Mouse (Mus musculus) kidney, embryonic 16.5 days (tissue): ENCODE data around the gene Nol7. TPM values are rescaled to one million over a fixed set of nuclear protein-coding genes. Genes with fewer than 3 reads are reported as not detected.
A peak's percentile ranks its signal among the peaks of the same experiment; 100 is the strongest.

Source experiments
- ATAC-seq: fragments of 200-750 bp; cut with Nextera tagmentation; 2 replicates; pipeline ENCODE4 v1.8.0; 2017; ENCODE audit warnings: moderate TSS enrichment; ENCODE audit not compliant: low FRiP score, low TSS enrichment
- H3K27ac ChIP-seq: fragments of 300-500 bp; sonication (generic); 2 replicates; pipeline ENCODE4 v1.5.1; 2014; ENCODE audit warnings: low read length
- H3K27me3 ChIP-seq: fragments of 300-500 bp; sonication (generic); 2 replicates; pipeline ENCODE4 v1.6.1; 2014; ENCODE audit warnings: low read length, control low read depth, mixed read lengths; ENCODE audit not compliant: insufficient read depth
- H3K36me3 ChIP-seq: fragments of 300-500 bp; sonication (generic); 2 replicates; pipeline ENCODE4 v1.6.1; 2014; ENCODE audit warnings: low read length, control low read depth, mixed read lengths; ENCODE audit not compliant: insufficient read depth
- H3K4me1 ChIP-seq: fragments of 300-500 bp; sonication (generic); 2 replicates; pipeline ENCODE4 v1.6.1; 2014; ENCODE audit warnings: low read length, control low read depth, mixed read lengths; ENCODE audit not compliant: insufficient read depth
- H3K4me2 ChIP-seq: fragments of 300-500 bp; sonication (generic); replicated peaks from 2 replicates; pipeline ENCODE4 v1.6.1; 2014; ENCODE audit warnings: low read depth, low read length
- H3K4me3 ChIP-seq: fragments of 300-500 bp; sonication (generic); 2 replicates; pipeline ENCODE4 v1.5.1; 2014; ENCODE audit warnings: mild to moderate bottlenecking, low read length
- H3K9ac ChIP-seq: fragments of 300-500 bp; sonication (generic); replicated peaks from 2 replicates; pipeline ENCODE4 v1.6.1; 2014; ENCODE audit warnings: low read length
- H3K9me3 ChIP-seq: fragments of 300-500 bp; sonication (generic); 2 replicates; pipeline ENCODE4 v1.6.1; 2016; ENCODE audit warnings: low read length, control low read depth
- WGBS: fragments of 180-500 bp; shearing (Covaris S2); extraction: QIAGEN DNeasy Blood & Tissue Kit; methylation state at CpG from one replicate; pipeline ENCODE4 v1.1.7; 2014; 5-methylcytosine and 5-hydroxymethylcytosine counted together
- polyA plus RNA-seq: library from polyadenylated mRNA; unstranded; fragments of >200 nt; fragmentation: Nextera tagmentation; extraction: Ambion mirVana; gene quantifications from 2 replicates; pipeline ENCODE4 v1.2.1, GENCODE M21; 2015

Nol7 gene
- polyA plus RNA-seq, 1 experiment from 2014 or later, result 97.7 TPM

DNA sequence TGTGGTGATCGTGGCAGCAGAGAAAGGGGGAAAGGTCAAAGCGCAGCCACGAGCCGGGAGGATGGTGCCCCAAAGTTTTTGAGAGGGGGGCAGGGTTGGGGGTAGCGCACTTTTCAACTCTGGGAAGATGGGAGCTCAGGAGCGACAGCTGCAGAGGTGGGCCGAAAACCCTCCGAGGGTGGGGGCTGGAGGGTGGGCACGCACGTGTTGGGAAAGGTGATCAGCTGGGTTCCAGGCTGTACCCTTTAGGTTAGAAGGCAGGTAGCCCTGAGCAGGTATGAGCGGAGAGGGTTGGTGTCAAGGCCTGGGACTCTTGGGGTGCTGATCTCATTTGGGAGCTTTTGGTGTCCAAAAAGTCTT is 32.4 kb upstream of the Nol7 start:
- 9% methylated on average over 11 of the region's 11 CpGs for WGBS
- H3K27ac ChIP-seq, result peak overlapping the region; percentile 68

DNA sequence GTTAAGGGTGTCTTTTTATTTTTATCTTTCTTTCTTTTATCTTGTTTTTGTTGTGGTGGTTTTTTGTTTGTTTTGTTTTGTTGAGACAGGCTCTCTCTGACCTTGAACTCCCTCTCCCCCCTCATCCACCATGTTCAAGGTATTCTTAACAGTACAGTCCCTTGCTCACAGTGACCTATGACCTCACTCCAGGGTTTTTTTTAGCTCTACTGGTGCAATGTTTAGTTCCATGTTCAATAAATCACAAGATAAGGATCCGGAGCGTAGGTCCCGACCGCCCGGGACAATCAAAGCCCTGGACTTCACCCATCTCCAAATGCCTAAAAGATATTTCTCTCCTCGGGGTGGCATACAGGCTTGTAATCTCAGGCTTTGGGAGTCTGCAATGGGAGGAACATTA is 28.1 kb upstream of the Nol7 start:
- 74% methylated on average over 6 of the region's 6 CpGs for WGBS
- Histone ChIP-seq H3K4me2 (no peak overlapping the region), H3K4me3 (no peak overlapping the region), H3K36me3 (peaks cover 25% of the 10 kb centered on the region), H3K27ac (no peak overlapping the region), H3K9ac (no peak overlapping the region), H3K4me1 (peaks cover 5% of the 10 kb centered on the region; the same call in 1 of the 2 replicates), H3K27me3 (no peaks in the 10 kb centered on the region), H3K9me3 (no peaks in the 10 kb centered on the region; the same call in 1 of the 2 replicates)
- ATAC-seq, result no peak

More for the DNA sequence above, 32.4 kb upstream of the Nol7 start:
- Histone ChIP-seq H3K9me3 (no peaks in the 10 kb centered on the region), H3K9ac (peak overlapping the region; percentile 80), H3K27me3 (no peaks in the 10 kb centered on the region), H3K4me2 (peak overlapping the region; percentile 87), H3K4me1 (peaks cover 5% of the 10 kb centered on the region; the same call in 1 of the 2 replicates), H3K4me3 (peak overlapping the region; percentile 58), H3K36me3 (peaks cover 3% of the 10 kb centered on the region; the same call in 1 of the 2 replicates)
- ATAC-seq, result peak; percentile 36

DNA sequence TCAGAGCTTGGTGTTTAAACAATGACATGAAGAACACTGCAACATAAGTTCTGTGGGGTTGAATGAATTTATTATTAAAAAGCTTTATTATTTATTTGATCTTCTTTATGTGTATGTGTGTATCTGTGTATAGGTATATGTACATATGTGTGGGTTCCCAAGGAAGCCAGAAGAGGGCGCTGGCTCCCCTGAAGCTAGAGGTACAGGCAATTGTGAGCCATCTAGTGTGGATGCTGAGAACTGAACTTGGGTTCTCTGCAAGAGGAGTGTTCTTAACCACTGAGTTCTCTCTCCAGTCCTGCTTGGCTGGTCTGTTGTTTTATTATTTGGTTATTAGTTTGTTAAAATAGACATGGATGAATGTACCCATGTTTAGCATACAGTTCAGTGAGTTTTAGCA is 25.3 kb upstream of the Nol7 start:
- Histone ChIP-seq H3K9ac (no peak overlapping the region), H3K4me2 (no peak overlapping the region), H3K36me3 (peaks cover 31% of the 10 kb centered on the region), H3K9me3 (no peaks in the 10 kb centered on the region; the same call in 1 of the 2 replicates), H3K4me1 (no peaks in the 10 kb centered on the region; the same call in 1 of the 2 replicates), H3K27me3 (no peaks in the 10 kb centered on the region), H3K4me3 (no peak overlapping the region), H3K27ac (no peak overlapping the region)
- 93% methylated on average over 1 of the region's 1 CpGs for WGBS
- no peak for ATAC-seq

DNA sequence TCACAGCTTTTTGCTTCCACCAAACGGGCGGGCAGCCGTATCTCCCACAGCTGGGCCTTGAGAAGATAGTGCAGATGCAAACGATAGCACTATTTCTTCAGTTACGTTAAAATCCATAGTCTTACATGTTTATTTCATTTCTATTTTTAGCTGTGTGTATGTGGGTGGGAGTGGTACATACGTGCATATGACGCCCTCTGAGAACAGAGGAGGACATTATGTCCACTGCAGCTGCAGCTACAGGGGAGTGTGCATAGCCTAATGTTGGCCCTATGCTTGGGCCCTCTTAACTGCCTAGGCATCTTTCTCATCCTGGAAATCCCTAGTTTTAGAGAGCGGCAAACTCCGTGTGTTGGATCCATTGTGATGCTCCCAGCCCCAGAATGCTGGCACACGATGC is 24.0 kb upstream of the Nol7 start:
- peaks cover 31% of the 10 kb centered on the region for H3K36me3 ChIP-seq

DNA sequence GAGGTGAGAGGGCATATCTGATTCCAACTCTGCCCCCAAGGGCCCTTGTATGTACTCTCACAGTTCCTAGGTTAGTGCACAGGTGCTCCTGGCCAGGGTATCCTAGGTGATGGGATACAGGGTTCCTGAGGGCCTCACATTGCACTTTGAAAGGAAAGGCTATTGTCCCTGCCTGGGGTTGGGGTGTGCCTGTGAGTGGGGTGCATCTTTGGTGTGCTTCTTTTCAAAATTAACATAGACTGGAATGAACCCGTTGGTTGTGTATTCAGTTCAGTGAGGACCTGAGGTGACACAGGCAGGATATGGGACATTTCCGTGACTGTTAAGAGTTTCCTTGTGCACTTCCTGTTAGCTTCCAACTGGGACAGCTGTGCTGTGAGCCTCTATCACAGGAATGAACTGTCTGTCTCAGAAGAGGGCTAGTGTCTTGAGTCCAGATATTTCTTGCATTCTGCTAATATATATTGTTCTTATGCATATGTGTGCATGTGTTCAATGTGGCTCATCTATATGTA is 23.2 kb upstream of the Nol7 start:
- WGBS, result 53% methylated on average over 2 of the region's 2 CpGs
- Histone ChIP-seq H3K4me2 (no peak overlapping the region), H3K4me1 (no peaks in the 10 kb centered on the region; the same call in 1 of the 2 replicates), H3K27ac (no peak overlapping the region), H3K36me3 (peaks cover 31% of the 10 kb centered on the region), H3K27me3 (no peaks in the 10 kb centered on the region), H3K9me3 (no peaks in the 10 kb centered on the region; the same call in 1 of the 2 replicates), H3K9ac (no peak overlapping the region), H3K4me3 (no peak overlapping the region)
- no peak for ATAC-seq

More for the DNA sequence above, 24.0 kb upstream of the Nol7 start:
- no peak overlapping the region for H3K9ac ChIP-seq
- H3K4me2 ChIP-seq, result no peak overlapping the region
- no peaks in the 10 kb centered on the region; the same call in 1 of the 2 replicates for H3K4me1 ChIP-seq
- H3K4me3 ChIP-seq, result no peak overlapping the region
- no peaks in the 10 kb centered on the region; the same call in 1 of the 2 replicates for H3K9me3 ChIP-seq
- no peaks in the 10 kb centered on the region for H3K27me3 ChIP-seq
- WGBS, result 87% methylated on average over 10 of the region's 10 CpGs
- no peak overlapping the region for H3K27ac ChIP-seq
- no peak for ATAC-seq

DNA sequence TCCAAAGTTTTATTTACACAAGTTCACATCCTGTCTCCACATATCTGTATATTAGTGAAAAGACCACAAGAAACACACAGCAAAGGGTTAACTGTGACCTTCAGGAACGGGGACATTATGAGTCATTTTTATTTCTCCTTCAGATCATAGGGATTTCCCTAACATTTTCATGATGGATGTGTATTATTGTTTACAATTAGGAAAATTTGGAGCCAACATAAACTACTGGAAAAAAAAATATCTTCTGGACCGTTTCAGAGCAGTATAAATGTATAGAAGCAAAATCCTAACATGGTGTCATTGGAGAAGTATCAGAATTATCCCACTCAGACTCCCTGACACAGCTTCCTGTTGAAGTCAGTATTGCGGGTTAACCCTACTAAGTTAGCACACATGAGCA is 18.2 kb upstream of the Nol7 start:
- Histone ChIP-seq H3K9me3 (no peaks in the 10 kb centered on the region), H3K36me3 (peaks cover 16% of the 10 kb centered on the region; the same call in 1 of the 2 replicates), H3K9ac (no peak overlapping the region), H3K4me3 (no peak overlapping the region), H3K4me1 (no peaks in the 10 kb centered on the region), H3K4me2 (no peak overlapping the region), H3K27me3 (no peaks in the 10 kb centered on the region), H3K27ac (no peak overlapping the region)
- 56% methylated on average over 3 of the region's 3 CpGs for WGBS
- no peak for ATAC-seq

DNA sequence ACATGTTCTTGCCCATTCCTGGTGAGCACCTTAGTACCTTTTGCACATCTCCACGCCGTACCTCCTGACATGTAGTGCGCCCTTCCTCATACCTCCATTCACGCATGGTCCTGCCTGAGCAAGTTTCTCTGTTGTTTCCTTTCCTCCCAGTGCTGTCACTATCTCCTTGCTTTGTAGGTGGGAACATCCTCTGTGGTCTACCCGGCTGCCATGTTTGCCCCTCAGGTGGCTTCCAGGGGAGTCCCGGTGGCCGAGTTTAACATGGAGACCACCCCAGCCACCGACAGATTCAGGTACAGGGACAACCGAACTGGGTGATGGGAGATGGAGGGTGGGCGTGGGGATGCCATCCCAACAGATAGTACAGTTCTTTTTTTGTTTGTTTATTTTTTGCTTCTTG is 12.9 kb upstream of the Nol7 start:
- H3K27me3 ChIP-seq, result no peaks in the 10 kb centered on the region
- ATAC-seq, result no peak
- 96% methylated on average over 10 of the region's 10 CpGs for WGBS
- peaks cover 5% of the 10 kb centered on the region for H3K9me3 ChIP-seq
- H3K27ac ChIP-seq, result no peak overlapping the region
- no peaks in the 10 kb centered on the region for H3K4me1 ChIP-seq
- H3K4me3 ChIP-seq, result no peak overlapping the region
- peaks cover 15% of the 10 kb centered on the region for H3K36me3 ChIP-seq
- no peak overlapping the region for H3K4me2 ChIP-seq
- H3K9ac ChIP-seq, result no peak overlapping the region

DNA sequence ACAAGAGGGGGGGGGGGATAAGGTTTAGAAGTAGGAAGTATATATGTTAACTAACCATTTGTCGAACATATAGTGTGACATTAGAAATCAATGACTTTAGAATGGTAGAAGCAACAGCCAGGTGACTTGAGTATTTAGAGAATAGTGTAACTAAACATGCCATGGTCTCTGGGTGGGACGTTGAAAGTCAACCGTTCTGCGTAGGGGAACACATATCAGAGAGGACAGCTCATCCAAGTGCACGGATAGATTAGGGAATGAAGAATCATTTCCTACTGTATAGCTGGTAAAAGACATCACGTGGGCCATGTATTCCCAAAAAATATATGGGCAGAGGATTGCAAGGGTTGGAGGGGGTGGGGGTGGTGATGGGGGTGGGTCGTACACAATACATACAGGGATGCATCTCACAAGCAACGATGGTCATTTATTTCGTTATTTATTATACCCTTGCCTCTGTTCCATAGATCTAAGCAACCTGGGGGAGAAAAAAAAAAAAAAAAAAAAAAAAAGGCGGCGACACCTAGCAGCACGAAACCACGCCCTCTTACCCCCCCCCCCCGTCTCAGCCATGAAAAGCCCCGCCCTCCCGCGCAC is 392 bp upstream of the Nol7 start:
- Histone ChIP-seq H3K9ac (no peak overlapping the region; the same call in 1 of the 2 replicates), H3K27ac (no peak overlapping the region; the same call in 1 of the 2 replicates), H3K4me1 (peaks cover 7% of the 10 kb centered on the region), H3K27me3 (no peaks in the 10 kb centered on the region), H3K36me3 (peaks cover 39% of the 10 kb centered on the region; the same call in 1 of the 2 replicates), H3K4me3 (peak overlapping the region; percentile 80), H3K4me2 (peak overlapping the region; percentile 78), H3K9me3 (peaks cover 13% of the 10 kb centered on the region; the same call in 1 of the 2 replicates)
- 55% methylated on average over 13 of the region's 17 CpGs for WGBS
- ATAC-seq, result peak; percentile 37; the same call in 1 of the 2 replicates

DNA sequence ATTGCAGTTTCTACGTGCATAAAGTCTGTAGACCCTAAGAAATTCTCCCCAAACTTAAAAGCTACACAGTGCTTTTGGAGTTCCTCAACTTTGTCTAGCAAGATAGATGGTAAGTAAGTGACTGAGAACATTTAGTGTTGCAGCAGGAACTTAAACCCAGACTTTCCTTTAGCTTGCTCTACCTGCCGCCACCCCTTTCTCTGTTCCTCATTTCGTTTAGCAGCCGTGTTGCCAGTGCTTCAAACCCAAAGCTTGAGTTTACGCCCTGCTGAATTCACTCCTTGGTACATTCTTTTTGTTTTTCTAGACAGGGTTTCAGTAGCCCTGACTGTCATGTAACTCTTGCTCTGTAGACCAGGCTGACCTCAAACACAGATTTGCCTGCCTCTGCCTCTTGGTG is 1.4 kb downstream of the Nol7 start:
- H3K27ac ChIP-seq, result no peak overlapping the region
- no peak overlapping the region for H3K9ac ChIP-seq
- peaks cover 39% of the 10 kb centered on the region for H3K36me3 ChIP-seq
- peaks cover 7% of the 10 kb centered on the region for H3K4me1 ChIP-seq
- no peaks in the 10 kb centered on the region for H3K27me3 ChIP-seq
- WGBS, result 82% methylated on average over 5 of the region's 5 CpGs
- no peak for ATAC-seq
- peak overlapping the region; percentile 78 for H3K4me2 ChIP-seq
- 0 out of 2 replicates have a peak overlapping the region, but pooled peaks have one; percentile 80 for H3K4me3 ChIP-seq
- H3K9me3 ChIP-seq, result peaks cover 7% of the 10 kb centered on the region; the same call in 1 of the 2 replicates

DNA sequence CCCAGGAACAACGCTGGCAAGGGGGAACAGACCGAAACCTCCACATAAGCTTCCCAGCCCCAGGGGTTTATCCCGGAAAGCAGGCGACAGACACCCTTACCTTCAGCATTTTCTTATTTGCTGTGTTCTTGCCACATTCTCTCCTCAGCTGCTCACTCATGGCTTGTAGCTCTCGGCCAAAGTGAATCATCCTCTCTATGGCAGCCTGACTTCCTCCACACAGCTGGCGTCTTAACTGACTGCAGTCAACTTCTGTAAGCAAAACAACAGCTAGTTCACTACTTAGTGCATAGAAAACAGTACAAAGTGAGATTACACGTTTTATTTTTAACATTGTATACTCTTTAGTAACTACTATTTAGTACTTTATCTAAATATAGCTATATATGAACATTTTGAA is 14.1 kb downstream of the Nol7 start:
- no peak overlapping the region for H3K9ac ChIP-seq
- no peaks in the 10 kb centered on the region for H3K4me1 ChIP-seq
- no peaks in the 10 kb centered on the region for H3K27me3 ChIP-seq
- no peak overlapping the region for H3K27ac ChIP-seq
- whole genome bisulfite sequencing, result 86% methylated on average over 7 of the region's 7 CpGs
- H3K36me3 ChIP-seq, result peaks cover 44% of the 10 kb centered on the region
- H3K4me3 ChIP-seq, result no peak overlapping the region
- ATAC-seq, result no peak
- H3K4me2 ChIP-seq, result no peak overlapping the region
- H3K9me3 ChIP-seq, result no peaks in the 10 kb centered on the region
